Mouse (Mus musculus) urinary bladder, adult 2 months (tissue): ENCODE measurements around the gene Il11ra2. TPM values are rescaled to one million over a fixed set of nuclear protein-coding genes. Genes with fewer than 3 reads are reported as not detected.
"Not testable (repeated sequence)": the region's sequence is repeated elsewhere in the genome, so short reads cannot be mapped to it uniquely, and the experiment has no call there.

ENCODE experiments used
- DNase-seq: peaks from one replicate; pipeline ENCODE4 v3.0.0; 2022; ENCODE audit warnings: low spot score
- polyA plus RNA-seq: library from polyadenylated mRNA; depleted of rRNA; stranded (reverse); fragments of >200 nt; gene quantifications from 2 replicates; pipeline ENCODE4 v1.2.3, GENCODE M21; 2012; rRNA removed

The Il11ra2 gene
- polyA plus RNA-seq, result 0.29 and 0.44 TPM in 2 replicates

- not testable (repeated sequence) for DNase-seq
These were observed at the start of gene Il11ra2 for GRCm38 (mm10) chr4:42661793-42662192. Gene Il11ra2, minus strand, starts transcription at chr4:42661893.

GRCm38 (mm10) chr4:42682183-42682524, 20.5 kb upstream of the Il11ra2 start:
- DNase-seq, result not testable (repeated sequence)

- DNase-seq, result not testable (repeated sequence)
These were observed 19.9 kb upstream of the Il11ra2 start for GRCm38 (mm10) chr4:42681473-42682182.

- DNase-seq, result not testable (repeated sequence)
These were observed 19.0 kb upstream of the Il11ra2 start for GRCm38 (mm10) chr4:42680374-42681356.

GRCm38 (mm10) chr4:42679365-42679764, 17.7 kb upstream of the Il11ra2 start:
- DNase-seq, result not testable (repeated sequence)

GRCm38 (mm10) chr4:42675415-42675814, 13.7 kb upstream of the Il11ra2 start:
- DNase-seq, result not testable (repeated sequence)

- not testable (repeated sequence) for DNase-seq
These were observed 6.7 kb downstream of the Il11ra2 start, which contains the start of gene Ccl27b for GRCm38 (mm10) chr4:42654951-42655350. Gene Ccl27b, plus strand, starts transcription at chr4:42655251.

GRCm38 (mm10) chr4:42629419-42629818, 32.3 kb downstream of the Il11ra2 start, which contains the start of gene Gm2564:
Gene Gm2564, plus strand, starts transcription at chr4:42629719.
- not testable (repeated sequence) for DNase-seq

GRCm38 (mm10) chr4:42611895-42612294, 49.8 kb downstream of the Il11ra2 start, which contains the start of gene Gm10591:
Gene Gm10591, plus strand, starts transcription at chr4:42612195.
- not testable (repeated sequence) for DNase-seq

Other genes with a start within 250 kb of the Il11ra2 start
- not detected in 2 replicates for gene Gm21586, start 222.5 kb downstream of the Il11ra2 start, polyA plus RNA-seq
- 0.21 and 0.27 TPM in 2 replicates for gene Gm2163, start 195.1 kb downstream of the Il11ra2 start, polyA plus RNA-seq
- gene Fam205a2, start 133.7 kb downstream of the Il11ra2 start, polyA plus RNA-seq, result 0.03 TPM in 1 of 2 replicates, not detected in the other
- gene Gm10591, start 49.7 kb downstream of the Il11ra2 start, polyA plus RNA-seq, result not detected in 2 replicates
- gene Gm2564, start 32.2 kb downstream of the Il11ra2 start, polyA plus RNA-seq, result 1.9 and 2.4 TPM in 2 replicates
- gene Ccl27b, start 6.6 kb downstream of the Il11ra2 start, polyA plus RNA-seq, result not detected in 2 replicates
- 0.19 TPM in 1 of 2 replicates, not detected in the other for gene 4930578G10Rik, start 73.7 kb upstream of the Il11ra2 start, polyA plus RNA-seq
- 2.2 and 2.4 TPM in 2 replicates for gene Ccl19, start 94.7 kb upstream of the Il11ra2 start, polyA plus RNA-seq
- 115 and 130 TPM in 2 replicates for gene Ccl21a, start 112.1 kb upstream of the Il11ra2 start, polyA plus RNA-seq
- gene Fam205a1, start 192.0 kb upstream of the Il11ra2 start, polyA plus RNA-seq, result 0.03 and 0.10 TPM in 2 replicates
- gene Gm12394, start 194.9 kb upstream of the Il11ra2 start, polyA plus RNA-seq, result not detected in 2 replicates
- not detected in 2 replicates for gene Fam205c, start 212.3 kb upstream of the Il11ra2 start, polyA plus RNA-seq